Mouse (Mus musculus) neural tube, embryonic 11.5 days (tissue): ENCODE measurements at regions not wholly inside any gene's neighbourhood (a gene's known extent, or its start where the extent isn't known, plus 50 kb on each side); places are given as distances from the start of the nearest gene placed in this dataset.

ENCODE experiments used
- ATAC-seq: fragments of 200-750 bp; cut with Nextera tagmentation; 2 replicates; pipeline ENCODE4 v1.8.0; 2017; ENCODE audit warnings: moderate number of reproducible peaks, mild to moderate bottlenecking, moderate TSS enrichment, moderate library complexity; ENCODE audit not compliant: insufficient read depth, low FRiP score, low TSS enrichment
- DNase-seq: peaks from one replicate; pipeline ENCODE4 v3.0.0-alpha.2; 2015; ENCODE audit warnings: low spot score
- H3K27ac ChIP-seq: fragments of 300-500 bp; sonication (generic); 2 replicates; pipeline ENCODE4 v1.5.1; 2014; ENCODE audit warnings: low read depth, mild to moderate bottlenecking, low read length
- H3K27me3 ChIP-seq: fragments of 300-500 bp; sonication (generic); 2 replicates; pipeline ENCODE4 v1.6.1; 2014; ENCODE audit warnings: mild to moderate bottlenecking, low read length, mixed read lengths; ENCODE audit not compliant: control insufficient read depth, insufficient read depth
- H3K36me3 ChIP-seq: fragments of 300-500 bp; sonication (generic); 2 replicates; pipeline ENCODE4 v1.6.1; 2014; ENCODE audit warnings: mild to moderate bottlenecking, low read length, moderate library complexity, mixed read lengths; ENCODE audit not compliant: control insufficient read depth, insufficient read depth
- H3K4me1 ChIP-seq: fragments of 300-500 bp; sonication (generic); 2 replicates; pipeline ENCODE4 v1.6.1; 2014; ENCODE audit warnings: low read length, mixed read lengths; ENCODE audit not compliant: control insufficient read depth, insufficient read depth
- H3K4me2 ChIP-seq: fragments of 300-500 bp; sonication (generic); 2 replicates; pipeline ENCODE4 v1.6.1; 2014; ENCODE audit warnings: low read depth, mild to moderate bottlenecking, moderate library complexity
- H3K4me3 ChIP-seq: fragments of 300-500 bp; sonication (generic); 2 replicates; pipeline ENCODE4 v1.5.1; 2014; ENCODE audit warnings: low read depth, low read length
- H3K9ac ChIP-seq: fragments of 300-500 bp; sonication (generic); 2 replicates; pipeline ENCODE4 v1.6.1; 2014; ENCODE audit warnings: mild to moderate bottlenecking, low read length
- H3K9me3 ChIP-seq: fragments of 300-500 bp; sonication (generic); 2 replicates; pipeline ENCODE4 v1.6.1; 2016; ENCODE audit warnings: low read length; ENCODE audit not compliant: control insufficient read depth
- WGBS: fragments of 180-500 bp; shearing (Covaris S2); extraction: QIAGEN DNeasy Blood & Tissue Kit; methylation state at CpG from one replicate; pipeline ENCODE4 v1.1.7; 2014; 5-methylcytosine and 5-hydroxymethylcytosine counted together

- Histone ChIP-seq H3K9ac (no peak overlapping the region), H3K9me3 (no peaks in the 10 kb centered on the region), H3K4me2 (no peak overlapping the region), H3K4me3 (no peak overlapping the region), H3K4me1 (no peaks in the 10 kb centered on the region), H3K36me3 (no peaks in the 10 kb centered on the region), H3K27me3 (no peaks in the 10 kb centered on the region), H3K27ac (no peak overlapping the region)
- ATAC-seq, result no peak
- 83% methylated on average over 6 of the region's 6 CpGs for WGBS
- no peak for DNase-seq
Measured at GRCm38 (mm10) chr8:10831277-10831676, 177.0 kb downstream of the Irs2 start.

- H3K27me3 ChIP-seq, result no peaks in the 10 kb centered on the region
- H3K9me3 ChIP-seq, result no peaks in the 10 kb centered on the region
- WGBS, result 93% methylated on average over 10 of the region's 10 CpGs
- H3K4me2 ChIP-seq, result no peak overlapping the region
- ATAC-seq (no peak), DNase-seq (no peak)
- no peaks in the 10 kb centered on the region for H3K4me1 ChIP-seq
- no peak overlapping the region for H3K27ac ChIP-seq
- no peak overlapping the region for H3K9ac ChIP-seq
- no peaks in the 10 kb centered on the region for H3K36me3 ChIP-seq
- no peak overlapping the region for H3K4me3 ChIP-seq
Measured at GRCm38 (mm10) chr8:10830835-10831234, 177.4 kb downstream of the Irs2 start.

- Histone ChIP-seq H3K27me3 (no peaks in the 10 kb centered on the region), H3K9ac (no peak overlapping the region), H3K27ac (no peak overlapping the region), H3K9me3 (no peaks in the 10 kb centered on the region), H3K4me1 (no peaks in the 10 kb centered on the region), H3K36me3 (no peaks in the 10 kb centered on the region), H3K4me2 (no peak overlapping the region), H3K4me3 (no peak overlapping the region)
- WGBS, result 38% methylated on average over 9 of the region's 9 CpGs
- DNase-seq, result no peak
- no peak for ATAC-seq
Measured at GRCm38 (mm10) chr8:10828580-10828979, 179.7 kb downstream of the Irs2 start.

GRCm38 (mm10) chr8:10827560-10827959, 180.7 kb downstream of the Irs2 start:
- no peak for DNase-seq
- Histone ChIP-seq H3K36me3 (no peaks in the 10 kb centered on the region), H3K9ac (no peak overlapping the region), H3K27me3 (no peaks in the 10 kb centered on the region), H3K4me3 (no peak overlapping the region), H3K4me2 (no peak overlapping the region), H3K27ac (no peak overlapping the region), H3K9me3 (no peaks in the 10 kb centered on the region), H3K4me1 (no peaks in the 10 kb centered on the region)
- ATAC-seq, result no peak
- WGBS, result 89% methylated on average over 6 of the region's 6 CpGs

- H3K27ac ChIP-seq, result no peak overlapping the region
- H3K27me3 ChIP-seq, result no peaks in the 10 kb centered on the region
- no peak overlapping the region for H3K4me3 ChIP-seq
- H3K9me3 ChIP-seq, result no peaks in the 10 kb centered on the region
- H3K4me1 ChIP-seq, result no peaks in the 10 kb centered on the region
- no peak overlapping the region for H3K9ac ChIP-seq
- DNase-seq (no peak), ATAC-seq (no peak)
- no peak overlapping the region for H3K4me2 ChIP-seq
- no peaks in the 10 kb centered on the region for H3K36me3 ChIP-seq
- WGBS, result 70% methylated on average over 4 of the region's 4 CpGs
Measured at GRCm38 (mm10) chr8:10825981-10826380, 182.3 kb downstream of the Irs2 start.

GRCm38 (mm10) chr8:10825192-10825926, 182.9 kb downstream of the Irs2 start:
- H3K9ac ChIP-seq, result no peak overlapping the region
- H3K4me1 ChIP-seq, result no peaks in the 10 kb centered on the region
- no peaks in the 10 kb centered on the region for H3K27me3 ChIP-seq
- ATAC-seq (no peak), DNase-seq (no peak)
- no peak overlapping the region for H3K4me3 ChIP-seq
- H3K4me2 ChIP-seq, result no peak overlapping the region
- WGBS, result 83% methylated on average over 10 of the region's 10 CpGs
- no peak overlapping the region for H3K27ac ChIP-seq
- H3K9me3 ChIP-seq, result no peaks in the 10 kb centered on the region
- H3K36me3 ChIP-seq, result no peaks in the 10 kb centered on the region

- 90% methylated on average over 2 of the region's 2 CpGs for WGBS
- Histone ChIP-seq H3K27me3 (no peaks in the 10 kb centered on the region), H3K9ac (no peak overlapping the region), H3K4me1 (no peaks in the 10 kb centered on the region), H3K4me3 (no peak overlapping the region), H3K4me2 (no peak overlapping the region), H3K36me3 (no peaks in the 10 kb centered on the region), H3K27ac (no peak overlapping the region), H3K9me3 (no peaks in the 10 kb centered on the region)
- ATAC-seq, result no peak
- DNase-seq, result no peak
Measured at GRCm38 (mm10) chr8:10821901-10822300, 186.4 kb downstream of the Irs2 start.

- Histone ChIP-seq H3K27ac (no peak overlapping the region), H3K36me3 (no peaks in the 10 kb centered on the region), H3K27me3 (no peaks in the 10 kb centered on the region), H3K9ac (no peak overlapping the region), H3K4me1 (peaks cover 8% of the 10 kb centered on the region; the same call in 1 of the 2 replicates), H3K4me2 (no peak overlapping the region), H3K4me3 (no peak overlapping the region), H3K9me3 (no peaks in the 10 kb centered on the region)
- ATAC-seq (no peak), DNase-seq (no peak)
- 86% methylated on average over 7 of the region's 7 CpGs for WGBS
Measured at GRCm38 (mm10) chr8:10814499-10814898, 193.8 kb downstream of the Irs2 start.

GRCm38 (mm10) chr8:10812060-10812670, 196.1 kb downstream of the Irs2 start:
- Histone ChIP-seq H3K4me2 (no peak overlapping the region), H3K9me3 (no peaks in the 10 kb centered on the region), H3K27me3 (no peaks in the 10 kb centered on the region), H3K4me3 (no peak overlapping the region), H3K36me3 (no peaks in the 10 kb centered on the region), H3K9ac (no peak overlapping the region), H3K27ac (no peak overlapping the region), H3K4me1 (peaks cover 8% of the 10 kb centered on the region; the same call in 1 of the 2 replicates)
- 74% methylated on average over 10 of the region's 10 CpGs for WGBS
- no peak for DNase-seq
- no peak for ATAC-seq
